Mouse (Mus musculus): ENCODE data around the gene Vmn1r183. TPM values are rescaled to one million over a fixed set of nuclear protein-coding genes. Genes with fewer than 3 reads are reported as not detected.
A peak's percentile ranks its signal among the peaks of the same experiment; 100 is the strongest.
"Not testable (repeated sequence)": the region's sequence is repeated elsewhere in the genome, so short reads cannot be mapped to it uniquely, and the experiment has no call there.

Gene Vmn1r183
- total RNA-seq (2021), result not detected
- long read RNA-seq, experiment 1, result 0 reads
- long read RNA-seq, experiment 2, result 0 reads

GRCm38 (mm10) chr7:24052660-24053304 lies at the start of gene Vmn1r183:
Vmn1r183 (plus strand) TSS chr7:24053254.
- no peak for DNase-seq

- not testable (repeated sequence) for DNase-seq
Measured at GRCm38 (mm10) chr7:24074424-24074823, 21.4 kb downstream of the Vmn1r183 start.

DNA sequence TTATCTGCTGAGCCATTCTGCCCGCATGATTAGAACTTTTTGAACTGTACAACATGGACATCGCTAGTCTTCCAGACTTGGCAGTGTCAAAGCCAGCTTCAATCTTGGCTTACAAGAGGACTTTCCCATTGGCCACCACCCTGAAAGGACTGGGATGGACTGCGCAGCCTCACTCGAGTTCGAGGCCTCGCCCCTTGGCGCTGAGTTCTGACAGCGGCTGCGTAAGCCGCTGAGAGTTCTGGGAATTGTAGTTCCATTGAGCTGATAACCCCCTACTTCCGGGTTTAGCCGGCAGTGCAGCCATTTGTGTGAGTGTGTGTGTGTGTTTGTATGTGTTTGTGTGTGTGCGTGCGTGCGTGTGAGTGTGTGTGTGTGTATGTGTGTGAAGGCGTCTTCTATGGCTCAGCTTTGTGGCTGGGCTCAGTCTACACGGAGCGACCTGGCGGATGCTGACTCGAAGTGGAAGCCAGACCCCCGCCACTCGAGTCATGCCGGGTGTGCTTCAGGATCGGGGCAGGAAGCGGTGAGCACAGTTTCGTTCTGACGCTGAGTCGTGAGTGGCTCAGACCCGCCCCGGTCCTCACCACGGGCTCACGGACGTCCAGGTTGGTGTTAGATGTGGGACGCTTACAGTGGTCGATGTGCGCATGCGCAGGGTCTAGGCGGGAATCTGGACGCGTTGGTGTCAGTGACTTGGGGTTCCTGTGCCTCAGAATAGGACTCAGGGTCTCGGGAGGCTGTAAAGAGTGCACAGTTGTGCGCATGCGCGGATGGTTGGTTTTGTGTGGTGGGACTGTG lies 28.8 kb downstream of the Vmn1r183 start, which contains the start of gene Zfp180:
Zfp180 (plus strand) TSS at position 291 of the 798 bp plus-strand sequence.
- peak; percentile 95 for DNase-seq

- DNase-seq, result no peak
Measured at GRCm38 (mm10) chr7:24082457-24083235, 29.6 kb downstream of the Vmn1r183 start.

GRCm38 (mm10) chr7:24086871-24087270 lies 33.8 kb downstream of the Vmn1r183 start:
- DNase-seq, result no peak

GRCm38 (mm10) chr7:24087485-24088125 lies 34.6 kb downstream of the Vmn1r183 start:
- no peak for DNase-seq

DNA sequence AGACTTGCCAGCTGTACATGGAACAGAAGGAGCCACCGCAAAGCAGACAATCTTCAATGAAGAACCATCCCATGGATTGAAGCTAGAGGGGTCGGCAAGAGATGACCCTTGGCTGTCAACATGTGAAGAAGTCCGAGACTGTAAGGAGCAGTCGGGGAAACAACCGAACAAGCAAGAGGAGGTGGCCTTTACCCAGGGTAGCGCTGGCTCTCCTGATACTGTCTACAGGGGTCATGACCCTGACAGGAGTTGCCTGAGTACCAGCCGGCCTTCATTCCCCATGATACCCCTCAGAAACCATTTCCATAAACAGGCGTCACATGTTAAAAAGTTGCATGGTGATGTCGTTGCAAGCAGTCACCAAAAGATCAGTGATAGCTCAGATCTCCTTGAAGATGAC lies 51.3 kb downstream of the Vmn1r183 start:
- no peak for DNase-seq

- no peak for DNase-seq
Measured at GRCm38 (mm10) chr7:24105144-24105703, 52.2 kb downstream of the Vmn1r183 start.

- DNase-seq, result no peak
Measured at GRCm38 (mm10) chr7:24110839-24111238, 57.8 kb downstream of the Vmn1r183 start.

- DNase-seq, result no peak
Measured at GRCm38 (mm10) chr7:24111772-24112155, 58.7 kb downstream of the Vmn1r183 start.

DNA sequence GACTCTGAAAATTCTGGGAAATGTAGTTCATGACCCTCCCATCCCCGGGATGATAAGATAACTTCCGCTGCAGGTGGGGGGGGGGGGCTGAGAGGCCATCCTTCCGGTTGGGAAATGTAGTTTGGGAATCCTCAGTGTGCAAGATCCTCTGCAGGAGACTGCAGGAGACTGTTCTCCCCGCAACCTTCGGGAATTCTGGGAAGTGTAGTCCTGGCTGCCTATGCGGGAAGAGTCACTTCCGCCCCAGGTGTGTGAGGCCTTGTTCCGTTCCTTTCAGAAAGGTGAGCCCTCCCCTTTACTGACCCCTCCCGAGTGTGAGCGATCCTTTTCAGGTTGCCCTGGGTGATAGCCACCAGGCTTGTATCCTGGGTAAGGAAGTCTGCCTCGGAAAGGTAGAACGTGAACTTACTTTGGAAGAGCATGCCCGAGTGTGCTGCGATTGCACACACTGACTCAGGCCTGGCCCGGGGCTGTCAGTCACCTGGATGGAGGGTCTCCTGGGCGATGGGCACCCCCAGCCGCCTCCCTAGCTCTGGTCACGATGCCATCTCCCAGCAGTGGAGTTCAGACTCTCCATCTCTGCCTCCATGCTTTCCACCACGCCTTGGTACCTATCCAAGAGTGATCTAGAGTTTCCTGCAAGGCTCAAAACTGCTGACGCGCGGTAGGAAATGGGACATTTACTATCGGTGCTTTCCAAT lies 59.3 kb downstream of the Vmn1r183 start, which contains the start of gene Zfp112:
Zfp112 (plus strand) TSS at position 159 of the 701 bp plus-strand sequence.
- DNase-seq, result peak; percentile 87

GRCm38 (mm10) chr7:24113001-24113400 lies 59.9 kb downstream of the Vmn1r183 start:
- peak; percentile 16 for DNase-seq

Other genes with a start within 250 kb of the Vmn1r183 start
- not detected for gene Vmn1r175, start 242.6 kb upstream of the Vmn1r183 start, total RNA-seq (2021)
- not detected for gene Vmn1r176, start 215.9 kb upstream of the Vmn1r183 start, total RNA-seq (2021)
- not detected for gene Vmn1r177, start 186.8 kb upstream of the Vmn1r183 start, total RNA-seq (2021)
- gene Vmn1r178, start 161.2 kb upstream of the Vmn1r183 start, total RNA-seq (2021), result not detected
- not detected for gene Vmn1r179, start 126.3 kb upstream of the Vmn1r183 start, total RNA-seq (2021)
- gene Vmn1r180, start 102.6 kb upstream of the Vmn1r183 start, total RNA-seq (2021), result not detected
- not detected for gene Vmn1r181, start 78.6 kb upstream of the Vmn1r183 start, total RNA-seq (2021)
- gene V1rd19, start 51.6 kb upstream of the Vmn1r183 start, total RNA-seq (2021), result not detected
- 10 to 100 TPM; 10.3 TPM for gene Zfp180, start 28.7 kb downstream of the Vmn1r183 start, total RNA-seq (2021)
- 1 to 10 TPM; 4.9 TPM for gene Zfp112, start 59.1 kb downstream of the Vmn1r183 start, total RNA-seq (2021)
- 1 to 10 TPM; 4.1 to 4.6 TPM for gene Zfp235, start 80.9 kb downstream of the Vmn1r183 start, total RNA-seq (2021)
- not detected for gene Zfp114, start 121.8 kb downstream of the Vmn1r183 start, total RNA-seq (2021)
- 1 to 10 TPM; 2.5 to 2.6 TPM for gene Zfp111, start 158.2 kb downstream of the Vmn1r183 start, total RNA-seq (2021)
- 1 to 10 TPM; 2.2 TPM for gene Zfp109, start 184.3 kb downstream of the Vmn1r183 start, total RNA-seq (2021)
- gene Zfp108, start 201.5 kb downstream of the Vmn1r183 start, total RNA-seq (2021), result 1 to 10 TPM; 1.4 to 1.9 TPM
- gene Zfp93, start 217.2 kb downstream of the Vmn1r183 start, total RNA-seq (2021), result 1 to 10 TPM; 3.6 to 4.4 TPM
- 1 to 10 TPM; 2.9 to 3.2 TPM for gene Zfp61, start 248.0 kb downstream of the Vmn1r183 start, total RNA-seq (2021)